Mouse (Mus musculus): Measurements from ENCODE around the gene Med25.

GRCm38 (mm10) chr7:44888256-44889105, 4.0 kb downstream of the Med25 start:
- 0 out of 2 replicates have a peak, but pooled peaks have one; percentile 5 for TF ChIP-seq POLR2A (IDR thresholded peaks at IDR 0.05; ENCODE audit: low read depth, low read length)
- no peak for TF ChIP-seq CTCF (IDR thresholded peaks at IDR 0.05; ENCODE audit: borderline replicate concordance, insufficient read depth, low read length)
